Mouse (Mus musculus) embryonic facial prominence, embryonic 14.5 days (tissue): ENCODE measurements at regions not wholly inside any gene's neighbourhood (a gene's known extent, or its start where the extent isn't known, plus 50 kb on each side); places are given as distances from the start of the nearest gene placed in this dataset.
A peak's percentile ranks its signal among the peaks of the same experiment; 100 is the strongest.

Experiments
- ATAC-seq: fragments of 200-750 bp; cut with Nextera tagmentation; 2 replicates; pipeline ENCODE4 v1.8.0; 2017; ENCODE audit warnings: low read depth, moderate number of reproducible peaks, moderate TSS enrichment
- DNase-seq: peaks from one replicate; pipeline ENCODE4 v3.0.0-alpha.2; 2015; ENCODE audit warnings: low spot score
- H3K27ac ChIP-seq: fragments of 300-500 bp; sonication (generic); replicated peaks from 2 replicates; pipeline ENCODE4 v1.5.1; 2014; ENCODE audit warnings: low read depth, mild to moderate bottlenecking, low read length, moderate library complexity
- H3K27me3 ChIP-seq: fragments of 300-500 bp; sonication (generic); replicated peaks from 2 replicates; pipeline ENCODE4 v1.6.1; 2014; ENCODE audit warnings: low read length; ENCODE audit not compliant: control insufficient read depth, insufficient read depth
- H3K36me3 ChIP-seq: fragments of 300-500 bp; sonication (generic); 2 replicates; pipeline ENCODE4 v1.6.1; 2014; ENCODE audit warnings: low read length, mixed read lengths; ENCODE audit not compliant: control insufficient read depth, insufficient read depth
- H3K4me1 ChIP-seq: fragments of 300-500 bp; sonication (generic); 2 replicates; pipeline ENCODE4 v1.6.1; 2014; ENCODE audit warnings: antibody characterized with exemption, low read length; ENCODE audit not compliant: control insufficient read depth, insufficient read depth
- H3K4me2 ChIP-seq: fragments of 300-500 bp; sonication (generic); 2 replicates; pipeline ENCODE4 v1.6.1; 2014; ENCODE audit warnings: low read depth, mild to moderate bottlenecking, low read length, moderate library complexity, mixed read lengths
- H3K4me3 ChIP-seq: fragments of 300-500 bp; sonication (generic); 2 replicates; pipeline ENCODE4 v1.5.1; 2014; ENCODE audit warnings: low read depth, mild to moderate bottlenecking, low read length
- H3K9ac ChIP-seq: fragments of 300-500 bp; sonication (generic); 2 replicates; pipeline ENCODE4 v1.6.1; 2014; ENCODE audit warnings: low read depth, mild to moderate bottlenecking, low read length, moderate library complexity, mixed read lengths
- H3K9me3 ChIP-seq: fragments of 300-500 bp; sonication (generic); 2 replicates; pipeline ENCODE4 v1.6.1; 2016; ENCODE audit warnings: low read length; ENCODE audit not compliant: control insufficient read depth
- WGBS: fragments of 180-500 bp; shearing (Covaris S2); extraction: QIAGEN DNeasy Blood & Tissue Kit; methylation state at CpG from one replicate; pipeline ENCODE4 v1.1.7; 2014; 5-methylcytosine and 5-hydroxymethylcytosine counted together

DNA sequence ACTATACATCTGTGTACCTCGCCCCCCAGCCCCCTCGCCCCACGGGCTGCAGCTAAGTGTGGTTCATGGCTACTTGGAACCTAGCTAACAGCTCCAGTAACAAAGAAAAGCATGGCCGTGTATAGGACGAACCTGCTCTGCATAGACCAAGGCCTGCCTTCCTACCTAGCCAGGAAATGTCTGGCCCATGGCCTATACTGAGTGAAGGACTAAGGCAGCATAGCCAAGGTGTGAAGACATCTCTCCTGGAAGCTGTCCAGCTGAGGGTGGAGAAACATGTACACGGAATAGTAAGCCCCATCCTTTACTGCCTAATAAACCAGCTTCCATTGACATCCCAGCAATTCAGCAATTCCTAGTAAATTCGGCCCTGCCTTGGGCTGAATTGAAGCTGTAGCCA lies 183.6 kb upstream of the Tbc1d5 start:
- no peak for ATAC-seq
- 83% methylated on average over 7 of the region's 7 CpGs for WGBS

DNA sequence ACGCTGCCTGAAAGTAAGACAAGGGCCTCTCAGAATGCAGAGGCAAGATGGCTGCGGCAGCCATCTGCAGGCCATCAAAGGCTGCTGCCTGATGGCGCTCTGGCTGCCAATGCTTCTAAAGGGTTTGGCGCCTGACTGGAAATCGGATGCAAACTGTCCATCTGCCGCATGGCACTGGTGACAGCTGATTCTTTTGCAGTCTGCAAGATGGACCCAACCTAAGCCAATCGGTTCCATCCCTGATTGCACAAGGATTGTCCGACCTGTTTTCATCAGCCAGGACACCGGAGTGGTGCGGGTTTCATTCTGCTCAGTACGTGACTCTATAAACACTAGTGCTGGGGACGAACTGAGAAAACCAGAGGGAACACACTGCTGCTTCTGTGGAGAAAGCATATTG lies 183.1 kb upstream of the Tbc1d5 start:
- DNase-seq (no peak), ATAC-seq (no peak)
- H3K9me3 ChIP-seq = no peaks in the 10 kb centered on the region
- H3K36me3 ChIP-seq = no peaks in the 10 kb centered on the region
- WGBS = 96% methylated on average over 12 of the region's 12 CpGs
- no peak overlapping the region for H3K4me3 ChIP-seq
- no peaks in the 10 kb centered on the region for H3K4me1 ChIP-seq
- H3K27ac ChIP-seq = no peak overlapping the region
- H3K27me3 ChIP-seq = no peaks in the 10 kb centered on the region
- H3K4me2 ChIP-seq = no peak overlapping the region
- no peak overlapping the region for H3K9ac ChIP-seq

More for the DNA sequence above, 183.6 kb upstream of the Tbc1d5 start:
- Histone ChIP-seq H3K9ac (no peak overlapping the region), H3K4me2 (no peak overlapping the region), H3K36me3 (no peaks in the 10 kb centered on the region), H3K9me3 (no peaks in the 10 kb centered on the region), H3K27me3 (no peaks in the 10 kb centered on the region), H3K4me1 (no peaks in the 10 kb centered on the region), H3K27ac (no peak overlapping the region), H3K4me3 (no peak overlapping the region)
- DNase-seq = no peak

DNA sequence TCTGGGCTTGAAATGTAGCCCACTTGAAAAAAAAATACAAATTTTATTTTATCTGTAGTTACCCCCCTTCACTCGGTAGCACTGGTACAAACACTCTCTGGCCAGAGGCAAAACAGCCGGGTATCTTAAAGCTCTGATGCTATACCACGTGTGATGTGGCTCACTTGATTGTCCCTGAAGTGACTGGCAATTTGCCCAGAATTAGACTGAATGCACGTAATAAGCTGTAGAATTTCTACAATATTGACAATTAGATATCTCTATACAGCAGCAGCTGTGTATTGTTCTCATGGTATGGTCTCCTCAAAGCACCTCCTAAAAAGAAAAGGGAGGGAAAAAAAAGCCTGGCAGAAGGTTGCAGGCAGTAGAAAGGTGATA lies 179.2 kb upstream of the Tbc1d5 start:
- ATAC-seq (peak; percentile 85), DNase-seq (peak; percentile 74)
- no peaks in the 10 kb centered on the region for H3K27me3 ChIP-seq
- H3K4me2 ChIP-seq = no peak overlapping the region
- H3K9me3 ChIP-seq = no peaks in the 10 kb centered on the region
- no peaks in the 10 kb centered on the region for H3K4me1 ChIP-seq
- WGBS = 13% methylated on average over 4 of the region's 4 CpGs
- H3K27ac ChIP-seq = no peak overlapping the region
- no peak overlapping the region for H3K9ac ChIP-seq
- H3K4me3 ChIP-seq = no peak overlapping the region
- no peaks in the 10 kb centered on the region for H3K36me3 ChIP-seq

DNA sequence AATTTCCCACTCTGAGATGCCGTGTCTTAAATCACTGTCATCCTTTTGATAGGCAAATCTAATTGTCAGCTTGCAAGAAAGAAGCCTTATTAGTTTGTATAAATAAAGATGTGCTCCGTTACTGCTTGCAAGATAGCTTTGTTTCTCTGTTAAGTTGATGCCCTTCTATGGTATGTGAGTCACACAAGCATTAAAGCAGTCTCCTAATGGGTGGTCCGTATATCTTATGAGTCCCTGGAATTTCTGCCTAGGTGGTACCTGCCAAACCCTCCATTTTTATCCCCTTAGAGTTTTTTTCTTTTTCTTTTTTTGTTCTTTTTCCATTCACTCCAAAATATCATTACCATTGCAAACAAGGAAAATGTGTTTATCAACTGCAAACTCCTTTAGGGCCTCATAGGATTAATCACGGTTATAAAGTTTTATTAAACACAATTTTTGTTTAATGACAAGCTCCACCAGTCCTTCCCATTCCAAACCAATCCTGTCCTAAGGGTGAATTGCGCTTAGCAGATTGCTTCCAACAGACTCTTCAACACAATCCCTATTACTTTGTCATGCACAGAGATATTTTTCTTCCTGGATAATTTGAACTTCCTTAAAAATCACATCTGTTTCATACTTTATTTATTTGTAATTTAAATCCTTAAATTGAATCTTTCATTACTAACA lies 178.7 kb upstream of the Tbc1d5 start:
- Histone ChIP-seq H3K4me1 (no peaks in the 10 kb centered on the region), H3K9ac (no peak overlapping the region), H3K4me3 (no peak overlapping the region), H3K27ac (no peak overlapping the region), H3K36me3 (no peaks in the 10 kb centered on the region), H3K4me2 (no peak overlapping the region), H3K27me3 (no peaks in the 10 kb centered on the region), H3K9me3 (no peaks in the 10 kb centered on the region)
- DNase-seq (peak; percentile 11), ATAC-seq (no peak)
- 57% methylated on average over 5 of the region's 5 CpGs for WGBS

DNA sequence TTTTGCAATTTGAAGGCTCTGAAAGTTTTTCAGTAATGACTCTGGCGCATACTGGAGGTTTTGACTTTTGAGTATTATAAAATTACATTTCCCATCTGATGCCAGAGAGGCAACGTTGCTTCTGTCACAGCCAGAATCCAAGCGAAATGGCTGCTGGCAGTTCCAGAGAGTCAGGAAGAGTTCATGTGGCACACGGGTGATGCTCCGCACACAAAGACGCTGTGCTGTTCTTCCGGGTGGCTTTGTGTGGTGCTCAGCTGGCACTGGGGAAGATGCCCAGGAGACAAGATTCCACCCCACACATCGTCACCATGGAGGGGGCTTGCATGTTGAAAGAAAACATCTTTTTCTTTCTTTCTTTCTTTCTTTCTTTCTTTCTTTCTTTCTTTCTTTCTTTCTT lies 177.3 kb upstream of the Tbc1d5 start:
- H3K4me3 ChIP-seq = no peak overlapping the region
- H3K36me3 ChIP-seq = no peaks in the 10 kb centered on the region
- no peak overlapping the region for H3K4me2 ChIP-seq
- no peak overlapping the region for H3K9ac ChIP-seq
- H3K4me1 ChIP-seq = no peaks in the 10 kb centered on the region
- no peaks in the 10 kb centered on the region for H3K27me3 ChIP-seq
- no peaks in the 10 kb centered on the region for H3K9me3 ChIP-seq
- no peak overlapping the region for H3K27ac ChIP-seq
- DNase-seq (no peak), ATAC-seq (no peak)
- 73% methylated on average over 8 of the region's 8 CpGs for WGBS

DNA sequence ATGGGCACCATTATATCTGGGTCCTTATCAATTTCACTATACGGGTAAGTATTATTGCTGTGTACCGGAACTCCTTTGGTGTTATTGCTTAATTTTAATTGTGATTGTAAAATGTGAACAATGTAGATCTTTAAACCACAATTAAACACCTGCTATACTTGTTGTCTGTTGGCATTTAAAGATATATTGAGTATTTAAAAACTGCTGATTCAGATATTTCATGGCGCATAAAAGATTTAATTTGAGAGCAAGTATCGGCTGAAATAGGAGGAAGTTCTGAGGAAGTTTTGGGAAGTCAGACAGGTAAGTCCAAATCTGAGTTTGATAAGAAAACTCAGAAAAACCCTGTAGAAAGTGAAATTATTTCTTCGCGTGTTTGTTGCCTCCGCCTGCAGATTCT lies 142.7 kb upstream of the Tbc1d5 start:
- ATAC-seq (no peak), DNase-seq (no peak)
- Histone ChIP-seq H3K9me3 (no peaks in the 10 kb centered on the region), H3K9ac (no peak overlapping the region), H3K36me3 (no peaks in the 10 kb centered on the region), H3K27ac (no peak overlapping the region), H3K27me3 (no peaks in the 10 kb centered on the region), H3K4me1 (no peaks in the 10 kb centered on the region), H3K4me3 (no peak overlapping the region), H3K4me2 (no peak overlapping the region)
- WGBS = 79% methylated on average over 7 of the region's 7 CpGs

DNA sequence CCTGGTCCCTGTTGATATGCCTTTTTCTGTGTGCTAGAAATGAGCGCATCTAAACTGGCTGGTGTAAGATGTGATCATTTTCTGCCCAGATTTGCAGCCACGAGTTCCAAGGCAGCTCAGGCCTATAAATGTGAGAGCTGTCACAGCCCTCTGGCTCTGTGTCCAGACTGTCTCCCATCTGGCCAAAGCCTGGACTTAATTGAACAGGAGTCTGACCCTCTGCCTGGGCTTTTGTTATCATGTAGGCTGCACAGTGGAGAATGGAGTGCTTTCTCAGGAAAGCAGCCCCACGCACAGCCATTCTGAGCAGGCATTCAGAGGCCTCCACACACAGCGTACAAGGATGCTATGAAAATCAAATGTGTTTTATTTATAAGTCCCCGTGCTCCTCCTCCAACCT lies 141.9 kb upstream of the Tbc1d5 start:
- H3K4me2 ChIP-seq = no peak overlapping the region
- DNase-seq = no peak
- 70% methylated on average over 5 of the region's 5 CpGs for WGBS

DNA sequence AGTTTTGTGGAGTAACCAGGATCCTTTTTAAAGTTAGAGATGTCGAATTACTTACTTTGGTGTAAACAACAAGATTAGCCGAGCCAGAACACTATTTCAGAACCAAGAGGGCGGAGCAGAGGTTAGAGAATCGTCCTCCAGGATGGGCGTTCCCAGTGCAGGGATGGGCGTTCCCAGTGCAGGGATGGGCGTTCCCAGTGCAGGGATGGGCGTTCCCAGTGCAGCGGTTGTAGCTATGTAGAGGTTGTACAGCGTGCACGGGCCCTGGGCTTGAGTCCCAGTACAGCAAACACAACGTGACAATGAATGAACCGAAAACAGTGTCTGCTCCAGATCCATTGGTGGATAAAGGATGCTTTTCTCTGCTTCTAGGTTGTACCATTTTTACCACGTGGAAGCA lies 125.8 kb upstream of the Tbc1d5 start:
- 0 out of 2 replicates have a peak overlapping the region, but pooled peaks have one; percentile 1 for H3K4me2 ChIP-seq
- H3K27ac ChIP-seq = no peak overlapping the region
- H3K4me3 ChIP-seq = no peak overlapping the region
- no peaks in the 10 kb centered on the region for H3K36me3 ChIP-seq
- H3K9me3 ChIP-seq = no peaks in the 10 kb centered on the region
- ATAC-seq = peak; percentile 53; the same call in 1 of the 2 replicates
- H3K4me1 ChIP-seq = no peaks in the 10 kb centered on the region
- no peaks in the 10 kb centered on the region for H3K27me3 ChIP-seq
- DNase-seq = no peak
- 45% methylated on average over 14 of the region's 14 CpGs for WGBS
- H3K9ac ChIP-seq = no peak overlapping the region

More for the DNA sequence above, 141.9 kb upstream of the Tbc1d5 start:
- H3K4me1 ChIP-seq = no peaks in the 10 kb centered on the region
- H3K36me3 ChIP-seq = no peaks in the 10 kb centered on the region
- ATAC-seq = no peak
- H3K9ac ChIP-seq = no peak overlapping the region
- no peak overlapping the region for H3K4me3 ChIP-seq
- H3K9me3 ChIP-seq = no peaks in the 10 kb centered on the region
- H3K27ac ChIP-seq = no peak overlapping the region
- H3K27me3 ChIP-seq = no peaks in the 10 kb centered on the region

DNA sequence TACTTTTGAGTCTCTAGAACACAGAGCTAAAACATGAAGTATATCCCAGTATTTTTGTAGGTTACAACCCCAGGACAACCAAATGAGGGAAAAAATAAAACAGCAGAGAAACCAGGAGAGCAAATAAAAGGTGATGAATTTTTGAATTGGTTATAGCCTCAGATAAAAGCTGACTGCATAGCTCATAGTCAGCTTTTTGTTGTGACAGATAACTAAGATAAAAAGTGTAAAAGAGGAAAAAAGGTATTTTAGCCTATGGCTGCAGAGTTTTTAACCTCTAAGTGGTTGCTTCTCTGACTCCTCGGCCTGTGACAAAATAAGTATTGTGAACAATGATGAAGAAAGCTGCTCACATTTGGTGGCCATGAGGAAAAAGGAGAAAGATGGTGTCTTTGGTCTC lies 111.6 kb upstream of the Tbc1d5 start:
- Histone ChIP-seq H3K4me2 (no peak overlapping the region), H3K27me3 (no peaks in the 10 kb centered on the region), H3K27ac (no peak overlapping the region), H3K36me3 (no peaks in the 10 kb centered on the region), H3K4me1 (no peaks in the 10 kb centered on the region), H3K4me3 (no peak overlapping the region), H3K9me3 (no peaks in the 10 kb centered on the region), H3K9ac (no peak overlapping the region)
- DNase-seq (no peak), ATAC-seq (no peak)
- 77% methylated on average over 1 of the region's 1 CpGs for WGBS
